Mouse (Mus musculus) urinary bladder, postnatal 4 days (tissue): ENCODE results near the gene Usp49.
A peak's percentile ranks its signal among the peaks of the same experiment; 100 is the strongest.
"Not testable (repeated sequence)": the region's sequence is repeated elsewhere in the genome, so short reads cannot be mapped to it uniquely, and the experiment has no call there.

Source experiments
- DNase-seq, 2 experiments: peaks; one replicate each; pipeline ENCODE4 v3.0.0; 2021 to 2022; ENCODE audit warnings: low spot score in 2 of 2

Usp49 gene

GRCm38 (mm10) chr17:47646683-47647082 is 16.2 kb downstream of the Usp49 start:
- peak in 1 of 2 experiments; percentile 22 for DNase-seq

- no peak for DNase-seq
These were observed 18.5 kb downstream of the Usp49 start for GRCm38 (mm10) chr17:47648966-47649365.

DNA sequence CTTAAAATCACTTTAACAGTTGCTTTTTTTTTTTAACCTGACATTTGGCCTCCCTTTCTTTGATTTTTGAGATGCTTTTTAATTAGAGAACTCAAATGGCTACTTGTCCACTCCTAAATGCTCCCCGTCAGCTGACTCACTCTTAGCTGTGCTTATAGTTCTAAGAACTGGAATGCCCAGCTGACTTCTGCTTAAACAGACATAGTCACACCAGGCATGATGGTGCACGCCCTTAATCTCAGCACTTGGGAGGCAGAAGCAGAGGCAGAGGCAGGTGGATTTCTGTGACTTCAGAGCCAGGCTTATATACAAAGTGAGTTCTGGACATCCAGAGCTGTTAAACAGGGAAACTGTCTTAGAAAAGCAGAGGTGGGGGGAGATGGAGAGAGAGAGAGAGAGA is 21.5 kb downstream of the Usp49 start:
- DNase-seq = no peak

DNA sequence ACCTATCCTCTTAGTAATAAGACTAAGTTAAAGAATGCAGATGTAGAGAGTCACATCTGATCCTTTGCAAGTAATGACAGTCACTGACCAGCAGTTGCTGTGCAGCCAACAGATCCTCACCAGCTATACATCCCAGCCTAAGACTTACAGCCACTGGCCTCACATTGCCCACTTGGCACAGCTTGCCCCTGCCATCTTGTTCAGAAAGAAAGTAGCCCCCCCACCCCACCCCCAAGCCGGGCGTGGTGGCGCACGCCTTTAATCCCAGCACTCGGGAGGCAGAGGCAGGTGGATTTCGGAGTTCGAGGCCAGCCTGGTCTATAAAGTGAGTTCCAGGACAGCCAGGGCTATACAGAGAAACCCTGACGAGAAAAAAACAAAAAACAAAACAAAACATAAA is 23.9 kb downstream of the Usp49 start:
- DNase-seq = not testable (repeated sequence)

DNA sequence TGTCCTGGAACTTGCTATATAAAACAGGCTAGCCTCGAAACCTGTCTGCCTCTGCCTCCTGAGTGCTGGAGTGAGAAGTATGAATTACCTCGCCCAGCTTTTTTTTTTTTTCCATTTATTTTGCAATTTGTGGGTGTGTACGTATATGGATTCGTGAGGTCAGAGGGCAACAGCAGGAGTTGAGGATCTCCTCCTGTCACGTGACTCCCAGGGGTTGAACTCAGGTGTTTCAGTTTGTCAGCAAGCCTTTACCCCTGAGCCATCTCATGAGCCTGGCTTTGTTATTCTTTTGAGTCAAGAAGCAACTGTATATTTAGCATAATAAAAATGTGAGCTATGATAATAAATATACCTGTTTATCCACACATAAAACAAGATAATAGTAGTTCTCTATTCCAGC is 25.2 kb downstream of the Usp49 start:
- no peak for DNase-seq

- no peak for DNase-seq
These were observed 27.4 kb downstream of the Usp49 start for GRCm38 (mm10) chr17:47657901-47658300.

DNA sequence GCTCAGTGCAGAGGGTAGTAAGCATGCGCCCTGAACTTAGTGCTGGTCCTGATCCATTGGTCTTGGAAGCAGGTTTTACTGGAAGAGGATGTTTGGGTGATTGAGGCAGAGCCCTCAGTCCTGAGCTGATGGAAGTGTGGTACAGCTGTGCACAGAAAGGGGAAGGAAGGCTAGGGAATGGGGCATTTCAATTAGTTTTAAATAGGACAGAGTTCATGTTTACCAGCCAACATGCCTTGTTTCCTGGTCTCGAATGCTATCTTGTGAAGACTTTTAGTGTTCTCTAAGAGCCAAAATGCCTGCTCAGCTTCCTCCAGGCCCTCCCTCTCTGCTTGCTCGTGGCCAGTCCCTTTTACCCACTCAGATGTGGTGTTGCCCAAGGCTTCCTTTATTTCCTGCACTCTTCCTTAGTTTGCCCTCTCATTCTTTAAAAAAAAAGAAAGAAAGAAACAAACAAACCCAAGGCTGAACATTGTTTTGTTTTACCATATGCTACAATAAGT is 28.3 kb downstream of the Usp49 start:
- DNase-seq = no peak

GRCm38 (mm10) chr17:47663009-47663713 is 32.7 kb downstream of the Usp49 start:
- no peak for DNase-seq

DNA sequence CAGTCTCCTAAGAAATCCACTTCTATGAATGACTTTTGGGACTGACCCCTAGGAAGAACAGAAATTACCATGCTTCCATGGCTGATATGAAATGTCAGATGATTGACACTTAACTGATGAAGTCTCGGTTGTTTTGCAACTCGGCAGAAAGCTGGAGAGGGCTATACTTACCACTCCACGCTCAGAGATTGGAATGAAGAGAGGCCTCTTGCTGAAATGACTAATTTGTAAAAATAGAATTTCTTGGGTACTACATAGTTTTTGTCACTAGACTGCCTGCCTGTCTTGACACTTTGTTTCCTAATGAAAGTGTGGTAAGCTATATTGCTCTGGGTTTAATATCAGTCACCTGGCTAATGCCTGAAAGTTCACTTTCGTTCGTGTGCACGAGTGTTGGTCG is 34.0 kb downstream of the Usp49 start:
- no peak for DNase-seq

- no peak for DNase-seq
These were observed 38.7 kb downstream of the Usp49 start for GRCm38 (mm10) chr17:47669166-47669565.

- DNase-seq = no peak
These were observed 41.5 kb downstream of the Usp49 start for GRCm38 (mm10) chr17:47671988-47672310.

DNA sequence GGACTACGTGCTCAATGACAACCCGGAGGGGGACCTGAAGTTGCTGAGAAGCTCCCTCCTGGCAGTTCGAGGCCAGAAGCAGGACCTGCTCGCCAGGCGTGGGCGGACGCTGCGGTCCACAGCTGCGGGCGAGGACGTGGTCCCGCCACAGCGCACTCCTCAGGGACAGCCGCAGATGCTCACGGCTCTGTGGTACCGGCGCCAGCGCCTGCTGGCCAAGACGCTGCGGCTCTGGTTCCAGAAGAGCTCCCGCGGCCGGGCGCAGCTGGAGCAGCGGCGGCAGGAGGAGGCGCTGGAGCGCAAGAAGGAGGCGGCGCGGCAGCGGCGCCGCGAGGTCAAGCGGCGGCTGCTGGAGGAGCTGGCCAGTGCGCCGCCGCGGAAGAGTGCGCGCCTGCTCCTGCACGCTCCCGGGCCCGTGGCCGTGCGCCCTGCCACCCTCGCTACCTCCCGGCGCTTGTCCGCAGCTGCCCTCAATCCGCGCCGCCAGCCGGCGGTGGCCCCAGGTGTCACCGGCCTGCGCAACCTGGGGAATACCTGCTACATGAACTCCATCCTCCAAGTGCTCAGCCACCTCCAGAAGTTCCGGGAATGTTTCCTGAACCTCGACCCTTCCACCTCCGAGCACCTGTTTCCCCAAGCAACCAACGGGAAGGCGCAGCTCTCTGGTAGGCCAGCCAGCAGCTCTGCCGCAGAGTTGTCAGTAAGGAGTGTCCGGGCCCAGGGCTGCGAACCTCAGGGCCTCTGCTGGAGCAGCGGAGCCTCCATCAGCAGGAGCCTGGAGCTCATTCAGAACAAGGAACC is 42.0 kb downstream of the Usp49 start:
- DNase-seq = peak; percentile 68 to 70

- DNase-seq = peak in 1 of 2 experiments; percentile 72
These were observed 46.1 kb downstream of the Usp49 start for GRCm38 (mm10) chr17:47676581-47676980.

DNA sequence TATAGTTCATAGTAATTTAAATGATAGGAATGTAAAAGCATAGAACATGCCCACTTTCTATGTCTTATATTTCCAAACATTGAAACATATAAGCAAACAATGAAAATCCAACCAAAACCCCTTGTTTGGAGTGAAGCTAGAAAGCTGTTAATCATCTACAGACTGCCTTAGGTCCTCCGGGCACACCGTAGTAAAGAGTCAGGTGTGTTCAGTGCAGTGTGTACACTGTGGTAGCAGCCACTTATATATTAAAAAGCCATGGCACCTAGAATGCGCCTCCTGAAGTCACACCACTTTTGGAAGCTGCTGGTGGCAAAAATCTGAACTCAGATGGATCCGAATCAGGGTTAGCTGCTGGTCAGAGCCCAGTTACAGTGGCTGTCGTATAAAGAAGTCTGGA is 47.7 kb downstream of the Usp49 start:
- no peak for DNase-seq

GRCm38 (mm10) chr17:47678702-47679101 is 48.2 kb downstream of the Usp49 start:
- no peak for DNase-seq

DNA sequence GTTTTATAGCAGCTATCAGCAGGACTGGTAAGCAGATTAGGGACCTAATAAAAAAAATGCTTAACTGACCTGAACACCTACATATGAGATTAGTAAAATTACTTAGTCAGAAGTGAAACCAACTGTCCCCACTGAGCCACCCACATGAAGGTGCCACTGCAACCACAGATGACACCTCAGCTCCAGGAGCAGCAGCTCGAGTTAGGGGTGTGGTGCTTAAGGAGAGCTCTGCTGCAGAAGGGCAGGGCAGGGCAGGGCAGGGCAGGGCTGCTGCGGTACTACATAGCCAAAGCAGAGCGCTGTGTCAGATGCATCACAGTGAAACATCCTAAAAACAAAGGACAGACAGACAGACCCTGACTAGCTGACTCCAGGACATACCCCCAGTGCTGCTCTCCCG is 52.3 kb downstream of the Usp49 start:
- no peak for DNase-seq

DNA sequence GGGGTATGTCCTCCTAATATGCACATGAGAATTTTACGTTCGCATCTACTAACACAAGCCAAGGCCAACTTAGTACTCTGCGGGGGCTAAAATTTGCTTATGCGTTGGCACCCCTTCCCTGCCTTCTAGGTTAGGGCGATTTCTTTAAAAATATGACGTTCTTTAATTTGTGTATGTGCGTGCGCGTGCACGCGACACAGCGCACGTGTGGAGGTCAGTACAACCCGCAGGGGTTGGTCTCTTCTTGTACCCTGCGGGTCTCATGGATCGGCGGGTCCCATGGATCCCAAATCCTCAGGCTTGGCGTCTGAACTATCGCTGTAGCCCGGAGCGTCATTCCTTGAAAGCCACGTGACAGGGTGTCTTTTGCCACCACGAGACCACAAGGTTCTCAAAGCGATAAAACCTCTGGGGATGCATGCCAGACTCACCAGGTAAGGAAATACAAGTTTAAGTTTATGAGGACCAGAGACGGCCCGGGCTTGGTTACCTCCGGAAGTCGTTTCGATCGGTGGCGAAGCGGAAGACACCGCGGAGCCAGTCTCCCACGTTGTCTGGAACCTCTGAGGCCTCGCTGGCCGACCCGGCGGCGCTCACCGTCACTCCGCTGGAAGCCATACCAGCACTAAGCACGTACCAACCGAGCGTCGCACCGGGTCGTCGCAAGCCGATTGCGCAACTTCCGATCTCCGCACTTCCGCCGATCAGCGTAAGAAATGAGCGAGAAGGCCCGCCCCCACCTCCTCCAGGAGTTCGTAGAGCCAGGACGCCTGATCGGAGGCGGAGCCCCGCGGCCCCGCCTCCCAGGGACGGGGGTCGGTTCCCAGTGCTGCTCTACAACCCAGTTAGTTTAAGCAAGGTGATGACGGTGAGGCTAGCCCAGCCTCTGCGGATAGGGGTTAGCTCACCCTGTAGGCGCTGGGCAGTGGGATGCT is 57.2 kb downstream of the Usp49 start:
- peak; percentile 90 to 95 for DNase-seq

DNA sequence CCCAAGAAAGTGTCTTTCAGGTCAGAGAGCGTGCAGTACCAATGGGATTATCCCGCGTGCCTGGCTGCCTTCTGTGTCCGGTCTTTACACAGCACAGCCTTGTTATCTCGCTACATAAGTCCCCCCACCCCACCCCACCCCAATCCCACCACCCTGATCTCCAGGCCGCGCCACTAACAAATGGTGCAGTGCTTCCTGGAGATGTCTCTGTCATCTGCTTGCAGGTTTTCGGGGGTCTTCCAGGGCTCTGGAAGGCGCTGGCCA is 57.8 kb downstream of the Usp49 start, which contains the start of gene Tomm6:
Tomm6 (minus strand) TSS at position 43 of the 264 bp plus-strand sequence.
- no peak for DNase-seq

GRCm38 (mm10) chr17:47688608-47689575 is 58.4 kb downstream of the Usp49 start, which contains the start of gene Frs3:
Frs3 (plus strand) TSS chr17:47689030.
- DNase-seq = peak; percentile 72 to 78

DNA sequence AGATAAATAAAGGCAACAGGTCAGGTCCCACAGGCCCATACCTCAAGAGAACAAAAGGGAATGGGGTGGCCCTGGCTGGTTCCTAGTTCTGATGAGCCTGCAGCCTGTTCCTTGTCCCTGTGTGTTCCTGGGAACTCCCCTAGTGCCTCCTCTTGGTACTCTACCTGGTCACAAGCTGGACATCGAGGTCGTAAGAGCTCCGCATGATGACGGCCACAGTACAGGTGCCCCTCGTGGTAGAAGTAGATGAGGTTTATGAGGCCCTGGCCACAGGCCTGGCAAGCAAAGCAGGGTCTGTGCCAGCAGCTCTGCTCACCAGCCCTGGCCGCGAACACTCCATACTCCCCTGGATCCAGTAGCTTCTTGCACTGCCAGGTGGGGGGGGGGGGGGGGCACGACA is 59.4 kb downstream of the Usp49 start:
- no peak for DNase-seq

- DNase-seq = no peak
These were observed 61.2 kb downstream of the Usp49 start for GRCm38 (mm10) chr17:47691650-47692049.
